Mouse (Mus musculus) liver, adult 2 months (tissue): ENCODE measurements around the gene Triap1. TPM values are rescaled to one million over a fixed set of nuclear protein-coding genes. Genes with fewer than 3 reads are reported as not detected.

ENCODE experiments used
- DNase-seq: peaks from one replicate; pipeline ENCODE4 v3.0.0-alpha.2; 2011; ENCODE audit warnings: low read depth, low spot score; ENCODE audit errors: extremely low read depth
- H3K27ac ChIP-seq: fragments of 200-500 bp; replicated peaks from 2 replicates; pipeline ENCODE4 v1.5.1; 2012; ENCODE audit warnings: low read depth, mild to moderate bottlenecking, control low read depth, inconsistent platforms, low read length; ENCODE audit not compliant: insufficient read depth
- H3K27me3 ChIP-seq: fragments of 200-500 bp; 2 replicates; pipeline ENCODE4 v1.6.1; 2012; ENCODE audit warnings: mild to moderate bottlenecking, moderate library complexity, low read length, inconsistent platforms; ENCODE audit not compliant: control insufficient read depth, insufficient read depth
- H3K36me3 ChIP-seq: fragments of 200-500 bp; 2 replicates; pipeline ENCODE4 v1.6.1; 2012; ENCODE audit warnings: low read length, inconsistent platforms; ENCODE audit not compliant: control insufficient read depth, insufficient read depth
- H3K4me1 ChIP-seq: fragments of 200-500 bp; 2 replicates; pipeline ENCODE4 v1.6.1; 2011; ENCODE audit warnings: low read length; ENCODE audit not compliant: control insufficient read depth, insufficient read depth
- H3K4me3 ChIP-seq: fragments of 200-500 bp; 2 replicates; pipeline ENCODE4 v1.5.1; 2011; ENCODE audit warnings: low read depth, mild to moderate bottlenecking, control low read depth, low read length, moderate library complexity; ENCODE audit not compliant: insufficient read depth
- H3K79me2 ChIP-seq: fragments of 200-500 bp; 2 replicates; pipeline ENCODE4 v1.6.1; 2012; ENCODE audit warnings: inconsistent platforms, mild to moderate bottlenecking, low read length, moderate library complexity; ENCODE audit not compliant: control insufficient read depth, insufficient read depth
- H3K9ac ChIP-seq: fragments of 200-500 bp; 2 replicates; pipeline ENCODE4 v1.6.1; 2012; ENCODE audit warnings: low read depth, mild to moderate bottlenecking, control low read depth, inconsistent platforms, low read length
- CTCF ChIP-seq: fragments of 200-500 bp; IDR thresholded peaks from 2 replicates; pipeline ENCODE4 v1.5.1; 2011; ENCODE audit warnings: low read depth, low read length, control low read depth
- POLR2A ChIP-seq: fragments of 200-500 bp; IDR thresholded peaks from 2 replicates; pipeline ENCODE4 v1.6.1; 2011; ENCODE audit warnings: low read length, control low read depth; ENCODE audit not compliant: insufficient read depth; ENCODE audit errors: extremely low read depth
- WGBS: fragments of 180-500 bp; shearing (Covaris S2); methylation state at CpG from one replicate; pipeline ENCODE4 v1.1.7; 2018; 5-methylcytosine and 5-hydroxymethylcytosine counted together
- polyA plus RNA-seq: library from polyadenylated mRNA; depleted of rRNA; stranded (reverse); fragments of >200 nt; gene quantifications from 2 replicates; pipeline ENCODE4 v1.2.3, GENCODE M21; 2012
- total RNA-seq: library from RNA; depleted of rRNA; stranded (reverse); fragments of >200 nt; gene quantifications from 2 replicates; pipeline ENCODE4 v1.2.3, GENCODE M21; 2014

Gene Triap1
- total and polyA plus RNA-seq, 2 experiments, result 11.8 to 14.5 TPM

DNA sequence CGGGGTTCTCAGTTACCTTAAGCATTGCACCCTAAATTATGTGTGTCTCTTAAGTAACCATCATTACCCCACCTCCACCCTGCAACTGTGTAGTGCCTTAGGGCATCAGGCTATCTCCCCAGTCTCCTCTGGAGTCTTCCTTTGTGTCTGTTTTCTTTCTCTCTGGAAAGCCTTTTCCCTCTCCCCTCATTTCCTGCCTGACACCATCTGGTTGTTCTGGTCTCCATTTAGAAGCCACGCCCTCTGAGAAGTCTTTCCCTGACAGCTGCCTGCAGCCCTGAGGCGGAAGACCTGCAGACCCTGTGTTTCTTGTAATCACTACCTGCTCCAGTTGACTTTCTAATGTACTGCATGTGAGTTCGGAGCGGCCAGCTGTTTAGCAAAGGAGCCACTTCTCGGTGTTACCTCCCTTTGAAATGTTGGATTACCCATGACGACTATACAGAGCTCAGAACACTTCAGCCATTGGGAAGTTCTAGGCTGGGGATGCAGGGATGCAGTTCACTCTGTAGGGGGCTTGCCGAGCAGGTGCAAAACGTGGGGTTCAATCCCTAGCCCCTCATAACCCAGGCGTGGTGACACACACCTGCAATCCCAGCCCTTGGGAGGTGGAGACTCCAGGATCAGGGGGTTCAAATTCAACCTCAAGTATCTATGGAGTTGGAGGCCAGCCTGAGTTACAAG lies 23.2 kb upstream of the Triap1 start:
- no peak overlapping the region for H3K27ac ChIP-seq
- no peaks in the 10 kb centered on the region for H3K36me3 ChIP-seq
- H3K9ac ChIP-seq, result no peak overlapping the region
- H3K79me2 ChIP-seq, result no peaks in the 10 kb centered on the region
- no peak overlapping the region for H3K4me3 ChIP-seq
- no peaks in the 10 kb centered on the region for H3K27me3 ChIP-seq
- DNase-seq, result no peak
- H3K4me1 ChIP-seq, result 0 out of 2 replicates have a peak, but pooled peaks cover 3% of the 10 kb centered on the region
- 52% methylated on average over 10 of the region's 10 CpGs for WGBS
- TF ChIP-seq POLR2A (no peak), CTCF (no peak)

DNA sequence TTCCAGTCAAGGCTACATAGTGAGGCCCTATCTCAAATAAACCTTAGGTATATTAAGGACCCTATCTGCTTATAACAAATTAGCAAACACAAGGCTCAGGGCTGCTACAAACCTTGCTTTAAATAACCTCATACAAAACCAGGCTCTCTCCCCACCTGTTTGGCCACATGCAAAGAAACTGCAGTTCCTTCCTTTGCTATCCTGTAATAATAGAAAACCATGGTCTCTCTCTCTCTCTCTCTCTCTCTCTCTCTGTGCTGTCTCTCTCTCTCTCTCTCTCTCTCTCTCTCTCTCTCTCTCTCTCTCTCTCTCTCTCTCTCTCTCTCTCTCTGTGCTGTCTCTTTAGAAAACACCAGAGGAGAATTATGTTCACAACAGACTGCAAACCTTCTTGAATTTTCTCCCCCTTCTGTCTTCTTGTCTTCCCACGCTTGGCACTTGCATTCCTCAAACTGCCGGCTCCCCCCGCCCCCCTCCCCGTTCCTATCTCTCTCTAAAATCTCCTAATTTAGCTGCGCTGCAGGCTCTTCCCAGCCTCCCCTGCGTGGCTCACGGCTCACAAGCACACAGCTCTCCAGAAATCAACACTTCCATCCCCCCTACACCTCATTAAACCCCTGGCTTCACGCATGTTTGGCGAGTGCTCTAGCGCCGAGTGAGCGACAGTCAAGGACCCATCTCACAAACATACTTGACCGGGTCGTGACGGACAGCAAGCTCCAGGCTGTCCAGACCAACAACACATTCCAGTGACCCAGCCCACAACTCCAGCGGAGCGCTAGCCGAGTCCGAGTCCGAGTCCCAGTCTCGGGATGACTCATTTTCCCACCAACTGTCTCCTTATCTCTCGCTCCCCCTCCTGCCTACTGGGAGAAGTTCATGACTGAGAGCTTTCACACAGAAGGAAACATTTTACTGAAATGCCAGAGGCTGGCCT lies 21.8 kb upstream of the Triap1 start:
- no peaks in the 10 kb centered on the region for H3K27me3 ChIP-seq
- peak overlapping the region; percentile 3; the same call in 1 of the 2 replicates for H3K9ac ChIP-seq
- TF ChIP-seq CTCF, result peak; percentile 28; the same call in 1 of the 2 replicates
- TF ChIP-seq POLR2A, result no peak
- H3K36me3 ChIP-seq, result no peaks in the 10 kb centered on the region
- 0 out of 2 replicates have a peak, but pooled peaks cover 3% of the 10 kb centered on the region for H3K4me1 ChIP-seq
- WGBS, result 9% methylated on average over 22 of the region's 22 CpGs
- no peak overlapping the region for H3K27ac ChIP-seq
- no peaks in the 10 kb centered on the region for H3K79me2 ChIP-seq
- peak; percentile 21 for DNase-seq
- H3K4me3 ChIP-seq, result peak overlapping the region; percentile 18

DNA sequence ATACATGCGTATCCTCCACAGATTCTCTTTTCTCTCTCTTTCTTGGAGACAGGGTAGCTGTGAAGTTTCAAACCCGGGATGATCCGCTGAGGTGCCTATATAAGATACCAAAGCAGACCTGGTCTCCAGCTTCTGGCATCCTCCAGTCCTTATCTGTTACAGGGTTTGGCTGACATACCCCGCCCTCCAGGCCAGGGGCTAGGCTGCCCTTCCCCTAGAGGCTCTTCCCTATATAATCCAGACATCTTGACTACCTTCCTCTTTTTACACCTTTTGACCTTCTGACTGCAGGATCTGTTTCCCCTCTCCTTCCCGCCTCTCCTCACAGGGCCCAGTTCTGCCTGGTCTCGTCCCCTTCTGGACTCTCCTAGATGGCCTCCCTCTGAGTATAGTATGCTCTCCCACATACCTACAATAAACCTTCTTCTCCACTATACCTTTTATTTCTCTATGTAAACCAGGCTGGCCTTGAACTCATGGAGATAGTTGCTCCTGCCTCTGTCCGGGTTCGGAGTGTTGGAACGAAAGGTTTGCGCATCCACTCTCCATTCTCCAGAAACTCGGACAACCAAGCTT lies 14.7 kb upstream of the Triap1 start:
- Histone ChIP-seq H3K36me3 (peaks cover 6% of the 10 kb centered on the region), H3K27me3 (no peaks in the 10 kb centered on the region), H3K9ac (peak overlapping the region; percentile 78), H3K4me1 (0 out of 2 replicates have a peak, but pooled peaks cover 6% of the 10 kb centered on the region), H3K4me3 (peak overlapping the region; percentile 97), H3K27ac (peak overlapping the region; percentile 51), H3K79me2 (peaks cover 29% of the 10 kb centered on the region)
- no peak for TF ChIP-seq CTCF
- no peak for TF ChIP-seq POLR2A
- DNase-seq, result no peak
- 24% methylated on average over 11 of the region's 11 CpGs for WGBS

DNA sequence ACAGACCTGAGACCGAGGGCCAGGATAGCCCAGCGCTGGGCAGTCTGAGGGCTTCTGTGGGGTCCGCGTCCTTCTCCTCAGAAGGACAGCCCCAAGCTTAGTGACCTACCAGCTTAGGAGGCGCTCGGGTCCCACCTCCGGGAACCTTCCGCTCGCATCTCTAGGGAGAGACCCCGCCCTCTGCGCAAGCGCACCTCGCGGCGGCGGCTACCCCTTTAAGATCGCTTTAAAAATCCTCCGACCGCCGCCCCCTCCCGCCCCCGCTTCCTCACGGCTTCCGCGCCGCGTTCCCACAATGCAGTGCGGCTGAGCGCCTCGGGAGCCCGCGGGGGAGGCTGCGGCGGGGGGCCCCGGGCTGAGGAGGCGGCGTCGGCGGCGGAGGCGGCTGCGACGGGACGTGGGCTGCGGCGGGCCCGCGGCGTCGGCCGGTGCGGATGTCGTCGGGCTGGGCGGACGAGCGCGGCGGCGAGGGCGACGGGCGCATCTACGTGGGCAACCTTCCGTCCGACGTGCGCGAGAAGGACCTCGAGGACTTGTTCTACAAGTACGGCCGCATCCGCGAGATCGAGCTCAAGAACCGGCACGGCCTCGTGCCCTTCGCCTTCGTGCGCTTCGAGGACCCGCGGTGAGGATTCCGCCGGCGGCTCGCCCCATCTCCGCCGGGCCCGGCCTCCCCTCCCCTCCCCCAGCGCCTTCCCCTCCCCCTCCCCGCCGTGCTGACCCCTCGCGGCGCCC lies 14.0 kb upstream of the Triap1 start, which contains the start of gene Srsf9:
Gene Srsf9 (plus strand): TSS at position 303 of the 735 bp plus-strand sequence.
- peak within 1 kb of the TSS; percentile 97 for H3K4me3 ChIP-seq
- peak; percentile 76 for DNase-seq
- WGBS, result under 1% methylated on average over 89 of the region's 97 CpGs
- H3K4me1 ChIP-seq, result 0 out of 2 replicates have a peak, but pooled peaks cover 6% of the 10 kb centered on the region
- TF ChIP-seq CTCF (no peak), POLR2A (0 out of 2 replicates have a peak, but pooled peaks have one; percentile 37)
- no peaks in the 10 kb centered on the region for H3K27me3 ChIP-seq
- peak within 1 kb of the TSS; percentile 96 for H3K9ac ChIP-seq
- peaks cover 12% of the 10 kb centered on the region for H3K36me3 ChIP-seq
- H3K79me2 ChIP-seq, result peaks cover 29% of the 10 kb centered on the region
- H3K27ac ChIP-seq, result peak within 1 kb of the TSS; percentile 51
